Mouse (Mus musculus) heart, adult 2 months (tissue): ENCODE results near the gene Sel1l2.

ENCODE experiments used
- CTCF ChIP-seq: fragments of 200-600 bp; IDR thresholded peaks from 2 replicates; pipeline ENCODE4 v1.8.1; 2022; ENCODE audit warnings: antibody characterized with exemption, mild to moderate bottlenecking, moderate library complexity
- EP300 ChIP-seq: fragments of 200-500 bp; IDR thresholded peaks from 2 replicates; pipeline ENCODE4 v1.6.1; 2011; ENCODE audit warnings: low read depth, low read length, control low read depth; ENCODE audit not compliant: insufficient read depth

GRCm38 (mm10) chr2:140243105-140243504 is 146.4 kb downstream of the Sel1l2 start:
- TF ChIP-seq CTCF (no peak), EP300 (no peak)
